Mouse (Mus musculus) urinary bladder, postnatal 25 days (tissue): Measurements from ENCODE around the gene Tiam1.

Experiments
- DNase-seq: peaks from one replicate; pipeline ENCODE4 v3.0.0; 2022; ENCODE audit warnings: low spot score

Tiam1 gene

DNA sequence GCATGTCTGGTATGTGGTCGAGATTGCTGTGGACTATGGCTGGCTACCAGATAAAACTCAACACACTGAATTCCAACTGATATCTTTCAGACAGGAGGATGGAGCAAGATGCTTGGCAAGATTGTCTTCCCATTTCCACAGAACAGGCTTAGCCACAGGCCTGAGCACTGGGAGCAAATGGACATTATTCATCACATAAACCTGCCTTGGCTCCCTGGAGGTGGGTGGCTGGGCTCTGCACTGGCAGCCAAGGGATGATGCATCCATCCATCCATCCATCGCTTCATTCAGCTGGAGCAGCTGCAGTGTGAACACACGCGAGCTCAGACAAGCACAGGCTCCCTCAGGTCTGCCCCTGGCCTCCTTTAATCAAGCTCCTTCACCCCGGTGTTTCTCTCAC lies 190.7 kb downstream of the Tiam1 start:
- no peak for DNase-seq

DNA sequence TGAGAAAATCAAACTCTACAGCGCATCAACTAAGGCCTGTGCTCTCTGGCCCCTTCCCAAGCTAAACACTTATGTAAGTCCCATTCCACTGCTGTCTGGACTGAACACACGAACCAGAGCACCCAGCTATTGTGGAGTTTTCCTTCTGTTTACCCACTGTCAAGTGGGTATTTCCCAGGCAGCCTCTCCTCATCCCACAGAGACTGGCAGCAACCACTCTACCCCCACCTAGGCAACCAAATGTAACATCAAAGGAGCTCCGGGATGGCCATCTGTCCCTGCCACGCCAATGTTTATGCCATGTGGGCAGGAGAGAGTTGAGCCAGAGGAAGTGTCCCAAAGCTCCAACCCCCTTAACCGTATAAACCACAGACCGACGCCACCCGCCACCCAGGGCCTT lies 192.8 kb downstream of the Tiam1 start:
- DNase-seq: no peak

DNA sequence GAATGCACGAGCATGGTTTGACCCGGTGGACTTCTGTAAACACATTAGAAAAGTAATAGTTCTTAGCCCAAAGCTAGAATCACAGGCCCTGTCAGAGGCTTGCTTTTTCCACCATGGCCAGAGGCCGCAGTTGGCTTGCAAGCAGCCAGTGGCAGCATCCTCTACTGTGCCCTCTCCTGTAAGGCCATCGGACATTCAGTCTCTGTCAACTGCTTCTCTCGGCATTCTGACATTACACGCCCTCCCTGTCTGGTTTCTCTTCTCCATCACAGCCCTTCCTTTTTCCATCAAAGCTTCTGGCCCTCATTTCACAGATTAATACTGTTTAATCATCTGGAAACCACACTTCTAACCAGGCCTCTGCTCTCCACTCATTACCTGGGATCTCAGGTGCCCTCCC lies 193.3 kb downstream of the Tiam1 start:
- DNase-seq: no peak

DNA sequence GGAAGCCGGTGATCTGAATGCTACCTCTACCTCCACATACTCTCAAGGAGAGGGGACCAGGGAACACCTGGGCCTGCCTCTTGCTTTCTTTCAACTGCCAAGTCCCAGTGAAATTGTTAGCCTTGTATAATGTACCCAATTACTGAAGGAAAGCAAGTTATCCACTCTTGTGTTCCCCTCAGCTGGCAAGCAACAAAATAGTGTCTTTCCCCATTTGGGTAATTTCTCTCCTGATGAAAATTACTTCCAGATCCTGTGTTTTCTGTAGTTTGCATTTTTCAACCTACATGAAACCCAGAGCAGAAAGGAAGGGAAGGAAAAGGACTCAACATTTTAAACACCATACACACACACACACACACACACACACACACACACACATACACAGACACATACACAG lies 195.5 kb downstream of the Tiam1 start:
- DNase-seq: no peak

DNA sequence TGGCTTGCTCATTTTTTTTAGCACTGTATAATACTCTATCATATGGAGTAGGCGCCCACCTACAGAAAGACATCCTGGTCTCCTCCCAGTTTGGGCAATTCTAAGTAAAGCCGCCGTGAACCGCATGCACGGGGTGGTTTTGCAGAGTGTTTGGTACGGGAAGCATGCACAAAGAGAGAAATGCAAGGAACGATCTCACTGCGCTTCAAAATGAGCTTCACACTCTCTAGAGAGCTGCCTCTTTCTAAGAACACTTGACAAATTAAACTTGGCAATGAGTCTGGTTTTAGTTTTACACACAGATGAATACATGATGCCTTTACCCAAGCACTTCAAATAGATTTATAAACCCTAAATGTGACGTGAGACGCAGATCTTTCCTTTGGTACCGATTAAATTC lies 196.8 kb downstream of the Tiam1 start:
- DNase-seq: no peak

DNA sequence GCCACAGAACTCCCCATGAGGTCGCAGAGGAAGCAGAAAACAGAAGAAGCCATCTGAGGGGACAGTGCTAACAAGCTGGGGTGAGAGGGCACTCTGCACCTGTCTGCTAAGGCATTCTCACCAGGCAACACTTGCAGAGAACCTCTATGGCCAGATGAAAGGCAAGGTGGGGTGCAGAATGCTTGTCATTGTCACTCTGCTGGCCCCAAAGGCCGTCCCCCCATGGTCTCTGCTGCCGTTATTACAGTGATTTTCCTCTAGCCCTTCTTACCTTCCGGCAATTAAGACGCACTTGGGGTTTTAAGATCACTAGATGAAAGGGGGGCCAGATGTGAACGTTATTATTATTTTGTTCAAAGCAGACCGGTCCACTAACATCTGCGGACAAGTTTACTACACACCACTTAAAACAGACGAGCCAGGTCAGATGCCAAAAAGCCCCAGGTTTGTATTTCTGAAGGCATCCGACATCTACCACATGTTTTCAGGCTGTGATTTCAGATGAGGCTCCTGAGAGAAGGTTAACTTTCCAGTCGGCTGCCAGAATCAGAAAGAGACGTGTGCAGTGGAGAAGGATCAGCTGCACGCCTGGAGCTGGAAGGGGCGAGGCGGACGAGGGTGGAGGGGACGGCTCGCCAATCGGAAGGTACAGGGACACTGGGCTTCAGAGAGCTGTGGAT lies 198.8 kb downstream of the Tiam1 start:
- DNase-seq: no peak

DNA sequence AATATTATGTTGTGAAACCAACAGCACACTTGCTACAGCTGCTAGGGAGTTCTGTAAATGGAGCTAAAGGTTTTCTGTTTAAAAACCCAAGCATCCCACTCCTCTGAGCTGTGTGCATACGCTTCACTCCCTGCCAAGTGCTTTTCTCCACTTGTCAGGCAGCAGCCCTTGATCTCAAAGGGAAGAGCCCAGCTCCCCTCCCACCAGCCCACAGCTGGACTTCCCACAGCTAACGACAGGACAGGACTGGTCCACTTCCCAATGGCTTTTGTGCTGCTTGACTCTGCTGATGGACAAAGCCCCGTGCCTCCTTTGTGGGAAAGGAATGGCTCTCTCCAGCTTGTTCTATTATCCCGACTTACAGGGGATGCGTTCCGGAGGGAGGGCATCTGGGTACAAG lies 199.5 kb downstream of the Tiam1 start:
- DNase-seq: no peak

DNA sequence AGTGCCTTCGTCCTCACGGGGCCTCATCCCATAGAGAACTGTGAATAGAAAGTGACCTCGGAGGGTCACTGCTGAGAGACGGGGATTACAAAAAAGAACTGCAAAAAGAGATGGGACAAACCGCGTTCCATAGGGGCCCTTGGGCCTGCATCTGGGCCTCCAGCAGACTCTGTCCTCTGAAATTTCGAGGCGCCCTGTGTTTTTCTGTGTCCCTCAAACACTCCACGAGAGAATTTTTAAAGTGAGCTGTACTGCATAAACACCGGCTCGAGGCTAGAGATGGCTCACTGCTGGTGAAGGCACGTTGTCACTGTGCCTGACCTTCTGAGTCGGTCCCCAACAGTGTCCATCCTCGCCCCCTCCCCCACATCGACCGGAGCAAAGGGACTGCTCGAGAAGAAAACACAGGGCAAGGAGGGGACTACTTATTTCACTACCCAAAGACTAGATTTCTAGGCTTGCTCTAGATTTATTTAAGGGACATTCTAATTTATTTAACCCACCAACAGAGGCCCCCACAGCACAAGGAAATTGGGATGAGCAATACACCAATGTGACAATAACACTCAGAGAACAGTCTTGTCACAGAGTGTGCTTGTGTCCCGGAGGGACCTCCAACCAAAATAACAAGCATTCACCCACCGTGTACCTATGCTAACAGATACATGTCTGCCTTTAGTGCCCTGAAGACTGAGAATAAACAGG lies 200.2 kb downstream of the Tiam1 start:
- DNase-seq: no peak

DNA sequence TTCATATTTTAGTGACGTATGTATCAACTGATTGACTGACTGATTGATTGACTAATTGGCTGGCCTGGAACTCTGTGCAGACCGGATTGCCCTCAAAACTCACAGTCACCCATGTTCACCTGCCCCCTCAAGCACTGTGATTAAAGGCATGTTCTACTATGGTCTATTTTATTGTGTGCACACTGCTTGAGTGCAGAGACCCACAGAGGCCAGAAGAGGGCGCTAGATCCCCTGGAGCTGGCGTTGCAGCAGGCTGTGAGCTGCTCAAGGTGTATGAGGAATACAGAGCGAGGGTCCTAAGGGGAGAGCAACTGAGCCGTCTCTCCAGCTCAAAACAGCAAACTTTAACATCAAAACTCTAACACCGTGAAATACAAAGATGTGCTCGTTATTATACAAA lies 202.9 kb downstream of the Tiam1 start:
- DNase-seq: no peak

DNA sequence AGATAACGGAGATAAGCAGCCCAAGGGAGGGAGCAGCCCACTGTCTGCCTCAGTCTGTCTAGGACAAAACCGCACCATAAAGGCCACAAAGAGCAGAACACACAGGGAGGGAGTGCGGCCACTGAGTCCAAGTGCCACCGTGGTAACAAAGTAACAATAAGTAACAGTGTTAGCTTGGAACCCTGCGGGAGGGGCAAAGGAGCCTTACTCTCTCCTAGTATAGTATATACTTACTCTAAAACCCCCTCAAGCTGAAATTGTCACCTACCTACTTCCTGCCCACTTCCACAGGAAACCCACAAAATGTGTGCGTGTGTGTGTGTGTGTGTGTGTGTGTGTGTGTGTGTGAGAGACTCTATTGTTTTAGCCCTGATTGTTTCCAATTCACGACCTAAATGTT lies 205.3 kb downstream of the Tiam1 start:
- no peak for DNase-seq

DNA sequence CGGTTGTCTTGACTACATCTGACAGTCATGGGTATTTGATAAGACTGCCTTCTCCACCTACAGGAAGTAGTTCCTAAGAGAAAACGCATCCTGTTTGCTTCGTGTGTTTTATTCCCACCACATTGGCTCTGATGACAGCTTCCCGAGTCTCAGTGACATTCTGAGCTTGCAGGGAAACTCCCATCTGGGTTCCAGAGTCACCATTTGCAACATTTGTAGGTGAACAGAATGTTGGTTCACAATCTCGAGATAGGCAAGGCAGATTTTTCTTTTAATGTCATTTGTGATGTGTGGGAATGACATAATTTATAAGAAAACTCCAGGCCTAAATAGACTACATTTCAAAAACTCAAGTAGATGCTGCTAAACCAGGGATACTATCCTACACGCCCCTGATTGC lies 207.0 kb downstream of the Tiam1 start:
- no peak for DNase-seq

DNA sequence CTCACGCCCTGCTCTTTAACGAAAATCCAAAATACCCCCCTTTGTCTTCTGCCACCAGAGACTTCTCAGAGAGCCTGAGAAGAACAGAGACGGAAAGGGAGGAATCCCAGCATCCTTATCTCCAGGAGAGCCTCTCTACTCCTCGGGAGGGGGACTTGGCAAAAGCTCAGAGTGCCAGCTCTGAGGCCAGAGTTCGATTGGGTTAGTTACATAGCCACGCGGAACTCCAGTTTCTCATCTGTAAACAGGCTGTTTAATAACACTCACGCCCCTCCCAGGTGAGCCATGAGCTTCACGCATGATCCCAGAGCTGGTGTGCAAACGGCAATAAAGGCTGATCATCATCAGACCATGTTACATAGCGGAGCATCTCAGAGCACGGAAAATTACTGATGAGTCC lies 208.2 kb downstream of the Tiam1 start:
- no peak for DNase-seq

DNA sequence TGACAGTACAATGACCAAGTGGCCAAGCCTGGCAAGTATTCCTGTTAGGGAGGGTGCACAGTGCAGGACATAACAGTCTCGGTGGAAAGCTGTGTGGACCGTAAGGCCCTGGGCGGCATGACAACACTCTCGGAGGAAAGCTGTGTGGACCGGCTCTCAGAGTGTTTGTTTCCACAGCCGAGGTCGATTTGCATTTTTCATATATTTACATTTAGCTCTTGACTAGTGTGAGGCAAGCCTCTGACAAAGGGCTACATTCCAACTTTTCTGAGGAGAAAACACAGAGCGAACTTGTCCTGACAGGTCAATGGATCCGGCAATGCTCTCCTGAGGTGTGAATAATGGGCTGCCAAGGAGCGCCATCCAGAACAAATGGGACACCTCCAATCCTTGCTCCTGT lies 209.0 kb downstream of the Tiam1 start:
- DNase-seq: no peak

DNA sequence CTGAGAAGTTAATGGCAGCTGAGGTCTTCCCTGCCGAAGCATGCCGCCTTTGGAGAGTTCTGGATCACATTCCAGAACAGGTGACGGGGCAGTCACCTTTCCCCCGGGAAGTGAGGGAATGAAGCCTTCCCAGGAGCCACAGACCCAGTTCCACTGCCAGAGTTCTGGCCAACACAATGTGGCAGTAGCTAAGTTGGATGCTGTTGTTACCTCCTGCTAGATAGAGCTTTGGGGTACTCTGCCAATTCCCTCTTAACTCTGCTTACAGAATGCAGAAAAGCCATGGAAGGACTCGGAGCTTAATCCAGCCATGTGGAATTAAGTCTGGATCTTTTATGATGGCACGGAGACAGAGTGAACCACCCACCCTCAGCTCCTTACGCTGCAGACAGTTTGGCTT lies 209.6 kb downstream of the Tiam1 start:
- no peak for DNase-seq

DNA sequence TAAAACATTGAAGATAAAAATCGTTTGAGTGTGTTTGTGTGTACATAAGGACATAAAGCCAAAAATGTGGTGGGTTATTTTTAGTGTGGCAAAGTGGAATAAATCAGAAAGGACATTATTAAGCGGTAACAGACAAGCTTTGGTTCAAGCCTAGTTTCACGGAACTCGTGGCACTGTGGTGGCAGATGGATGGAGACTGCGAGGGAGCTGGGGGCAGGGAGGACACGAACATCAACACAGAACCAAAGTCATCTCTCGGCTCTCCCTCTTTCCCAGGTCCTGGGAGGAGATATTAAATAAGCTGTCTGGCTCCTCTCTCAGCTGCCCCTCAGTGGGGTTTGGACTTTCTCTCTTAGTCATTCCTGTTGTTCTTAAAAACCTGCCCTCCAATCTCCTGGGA lies 215.0 kb downstream of the Tiam1 start:
- DNase-seq: no peak

DNA sequence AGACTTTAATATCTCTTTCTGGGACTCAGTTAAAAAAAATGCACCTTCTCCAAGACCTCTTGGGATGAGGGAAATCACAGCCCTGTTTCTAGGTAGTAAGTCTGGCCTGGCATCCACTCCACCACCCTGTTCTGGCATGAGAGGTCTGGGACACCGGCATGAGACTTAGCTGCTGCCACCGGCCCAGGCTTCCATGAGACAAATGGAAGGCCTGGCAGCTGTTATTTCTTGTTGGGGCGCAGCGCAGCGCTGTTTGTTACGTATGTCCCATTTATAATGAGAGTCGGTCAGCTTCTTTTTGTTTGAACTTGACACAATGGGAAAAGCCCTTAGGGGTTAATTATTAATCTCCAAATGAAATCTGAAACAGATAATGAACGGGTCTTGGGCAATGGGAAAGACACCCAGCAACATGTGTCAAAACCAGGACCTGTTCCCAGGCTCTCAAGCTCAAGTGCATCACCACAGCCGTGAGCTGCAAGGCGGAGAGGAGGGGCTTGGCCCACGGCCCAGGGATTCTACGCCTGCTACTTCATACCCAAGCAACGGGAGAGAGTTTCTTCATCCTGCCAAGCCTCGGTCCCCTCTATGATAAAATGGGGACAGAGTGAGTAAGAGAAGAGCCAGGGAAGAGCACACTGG lies 219.2 kb downstream of the Tiam1 start:
- no peak for DNase-seq

DNA sequence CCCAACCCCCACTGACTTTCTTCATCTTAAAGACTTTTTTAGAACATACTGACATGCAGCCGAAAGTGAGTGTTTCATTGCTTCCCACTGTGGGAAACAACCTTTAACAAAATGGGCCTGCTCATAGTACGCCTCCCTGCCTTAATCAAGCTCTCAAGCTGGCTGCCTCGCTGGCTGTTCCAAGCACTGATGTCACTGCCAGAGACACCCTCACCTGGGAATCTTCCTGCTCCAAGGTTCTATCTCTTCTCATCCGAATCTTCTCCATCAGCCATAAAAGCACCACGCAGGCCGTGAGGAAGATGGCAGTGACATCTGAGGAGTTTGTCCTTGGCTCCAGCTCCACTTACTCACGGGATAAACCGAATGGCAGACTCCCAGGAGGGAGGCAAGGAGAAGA lies 220.3 kb downstream of the Tiam1 start:
- DNase-seq: no peak

DNA sequence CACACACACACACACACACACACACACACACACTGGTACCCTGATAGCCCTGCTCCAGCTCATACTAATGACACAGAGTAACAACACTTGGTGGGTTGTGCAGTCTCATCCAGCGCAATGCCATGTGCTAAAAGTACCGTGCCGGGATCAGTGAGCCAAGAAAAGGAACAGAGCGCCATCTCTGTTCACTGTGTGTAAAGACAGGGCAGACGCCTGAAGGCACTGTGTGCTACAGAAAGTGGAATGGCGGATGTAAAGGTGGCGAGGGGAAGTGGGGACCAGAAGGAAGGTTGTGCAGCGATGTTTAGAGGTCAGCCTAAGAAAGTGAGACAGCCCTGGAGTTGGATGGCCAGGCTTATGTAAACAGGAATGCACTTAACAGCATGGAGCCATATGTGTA lies 221.1 kb downstream of the Tiam1 start:
- DNase-seq: no peak

DNA sequence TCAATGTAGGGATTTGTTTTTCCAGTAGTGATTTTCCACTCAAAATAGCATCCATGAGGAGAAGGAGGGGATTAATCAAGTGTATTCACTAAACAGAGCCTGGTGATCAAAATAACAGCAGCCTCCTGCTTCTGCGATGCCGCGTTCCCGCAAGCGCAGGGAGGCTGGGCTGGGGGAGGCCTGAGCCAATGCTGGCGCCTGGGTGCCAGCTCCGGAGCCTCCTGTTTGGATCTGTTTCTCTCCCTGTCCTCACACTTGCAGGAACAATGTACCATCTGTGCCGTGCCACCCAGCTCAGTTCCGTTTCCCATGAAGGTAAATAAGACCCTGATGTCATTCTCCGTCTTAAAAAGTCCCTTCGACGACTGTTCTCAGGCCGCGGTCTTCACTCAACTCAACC lies 222.2 kb downstream of the Tiam1 start:
- no peak for DNase-seq

DNA sequence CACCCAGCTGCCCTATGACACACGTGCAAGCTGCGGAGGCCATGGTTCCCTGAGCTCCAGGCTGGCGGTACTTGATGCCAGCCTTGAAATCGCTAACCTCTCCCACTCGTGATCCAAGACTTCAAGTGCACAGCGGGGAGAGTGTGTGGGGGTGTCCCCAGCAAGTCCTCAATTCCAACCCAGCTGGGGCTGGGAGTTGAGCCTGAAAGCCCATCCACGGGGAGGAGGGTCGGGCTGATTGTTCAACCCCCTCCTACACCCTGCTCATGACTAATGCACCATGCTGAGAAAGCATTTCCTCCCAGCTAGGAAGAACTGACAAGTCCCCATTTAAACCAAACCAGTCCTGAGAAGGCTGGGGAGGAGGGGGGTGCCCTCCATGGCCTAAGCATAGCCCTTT lies 223.2 kb downstream of the Tiam1 start:
- no peak for DNase-seq

DNA sequence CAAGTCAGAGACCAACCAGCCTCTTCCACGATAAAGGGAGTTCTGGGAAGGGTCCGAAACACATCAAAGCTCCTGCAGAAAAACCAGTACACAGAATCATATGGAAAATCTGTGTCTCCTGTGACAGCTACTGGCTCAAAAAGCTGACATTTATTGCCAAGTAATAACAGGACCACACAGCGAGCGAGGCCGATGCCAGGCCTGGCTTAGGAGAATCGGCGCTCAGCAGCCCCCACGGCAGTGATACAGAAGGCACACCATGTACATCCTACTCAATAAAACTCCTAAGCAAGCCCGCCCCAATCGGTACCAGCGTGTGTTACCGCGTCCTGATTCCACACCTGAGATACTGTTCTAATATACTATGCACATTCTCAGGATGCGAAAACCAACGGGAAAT lies 226.2 kb downstream of the Tiam1 start:
- DNase-seq: no peak

DNA sequence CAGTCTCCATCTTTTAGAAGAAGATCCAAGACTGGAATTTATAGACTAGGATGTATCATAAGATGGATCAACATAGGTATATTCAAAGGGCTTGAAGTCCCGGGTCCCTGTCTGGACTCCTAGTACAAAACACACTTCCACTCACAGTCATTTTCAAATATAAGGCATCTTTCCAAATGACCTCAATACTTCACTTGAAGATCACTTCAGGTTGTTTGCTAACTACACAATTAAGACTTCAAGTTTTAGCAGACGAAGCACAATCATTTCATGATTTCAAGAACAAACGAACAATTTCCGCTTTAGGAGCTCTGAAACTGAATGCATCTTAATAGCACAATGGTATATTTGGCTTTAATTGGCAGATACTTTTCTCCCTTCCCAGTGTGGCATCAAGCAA lies 228.6 kb downstream of the Tiam1 start:
- no peak for DNase-seq

DNA sequence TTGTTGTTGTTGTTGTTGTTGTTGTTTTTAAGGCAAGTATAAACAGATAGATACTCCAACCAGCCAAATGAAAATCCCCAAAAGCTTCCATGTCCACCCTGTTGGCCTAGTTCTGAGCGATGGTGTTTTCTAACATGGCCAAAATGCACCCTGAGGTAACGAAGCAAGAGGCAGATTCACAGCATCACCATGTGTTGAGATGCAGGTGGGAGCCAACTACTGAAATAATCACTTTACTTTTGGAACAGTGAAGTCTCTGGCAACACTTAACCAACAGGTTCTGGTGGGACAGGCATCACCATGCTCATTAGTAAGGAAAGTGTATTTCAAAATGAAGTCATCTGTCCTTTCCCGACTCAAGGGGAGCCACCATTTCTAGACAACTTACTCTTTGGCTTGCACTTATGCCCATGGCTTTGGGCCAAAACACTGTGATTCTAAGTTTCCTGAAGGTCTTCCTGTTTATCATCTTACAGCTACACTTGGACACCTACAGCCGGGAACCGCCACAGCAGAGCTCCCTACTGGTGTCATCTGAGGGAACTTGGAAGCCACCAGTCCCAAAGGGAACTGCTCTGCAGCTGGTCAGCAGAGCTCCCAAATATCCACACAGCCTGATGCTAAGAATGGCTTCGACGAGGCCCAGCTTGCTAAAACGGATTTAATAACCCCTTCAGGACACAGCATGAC lies 230.7 kb downstream of the Tiam1 start:
- DNase-seq: no peak
